Mouse (Mus musculus): ENCODE data around the gene Lamtor2. TPM values are rescaled to one million over a fixed set of nuclear protein-coding genes. Genes with fewer than 3 reads are reported as not detected.
"Not testable (repeated sequence)": the region's sequence is repeated elsewhere in the genome, so short reads cannot be mapped to it uniquely, and the experiment has no call there.

Lamtor2 gene
- polyA plus RNA-seq (2014; fragmentation: Nextera tagmentation; extraction: Ambion mirVana) = 86.9 and 110 TPM in 2 replicates

GRCm38 (mm10) chr3:88552676-88553524, at the start of gene Lamtor2:
Gene Lamtor2, minus strand, starts transcription at chr3:88553074.
- peak within 1 kb of the TSS; percentile 93 for H3K9ac ChIP-seq (ENCODE audit: low read depth, low read length)
- H3K4me2 ChIP-seq = peak within 1 kb of the TSS; percentile 87
- H3K9me3 ChIP-seq (replicated peaks; ENCODE audit: control insufficient read depth, low read length) = no peaks in the 10 kb centered on the region
- peak within 1 kb of the TSS; percentile 80 for H3K4me3 ChIP-seq (ENCODE audit: low read depth, low read length)
- ATAC-seq (replicated peaks; ENCODE audit: insufficient number of reproducible peaks, low FRiP score, low TSS enrichment) = peak; percentile 86
- H3K27ac ChIP-seq (ENCODE audit: low read depth, low read length) = peak within 1 kb of the TSS; percentile 98
- H3K4me1 ChIP-seq (ENCODE audit: control insufficient read depth, insufficient read depth, low read length) = peaks cover 14% of the 10 kb centered on the region
- under 1% methylated on average over 48 of the region's 48 CpGs for WGBS (ENCODE audit: insufficient replicate concordance)
- H3K27me3 ChIP-seq (ENCODE audit: control insufficient read depth, insufficient read depth, low read length) = no peaks in the 10 kb centered on the region
- peaks cover 17% of the 10 kb centered on the region for H3K36me3 ChIP-seq (ENCODE audit: control insufficient read depth, insufficient read depth, low read length)

- Histone ChIP-seq H3K4me2 (no peak overlapping the region), H3K9me3 (replicated peaks; ENCODE audit: control insufficient read depth, low read length) (no peaks in the 10 kb centered on the region), H3K27me3 (ENCODE audit: control insufficient read depth, insufficient read depth, low read length) (no peaks in the 10 kb centered on the region), H3K4me1 (ENCODE audit: control insufficient read depth, insufficient read depth, low read length) (no peaks in the 10 kb centered on the region; the same call in 1 of the 2 replicates), H3K9ac (ENCODE audit: low read depth, low read length) (no peak overlapping the region), H3K36me3 (ENCODE audit: control insufficient read depth, insufficient read depth, low read length) (no peaks in the 10 kb centered on the region), H3K4me3 (ENCODE audit: low read depth, low read length) (no peak overlapping the region), H3K27ac (ENCODE audit: low read depth, low read length) (no peak overlapping the region)
- ATAC-seq (replicated peaks; ENCODE audit: insufficient number of reproducible peaks, low FRiP score, low TSS enrichment) = no peak
- WGBS (ENCODE audit: insufficient replicate concordance) = 82% methylated on average over 4 of the region's 4 CpGs
Observed at GRCm38 (mm10) chr3:88602466-88602865, 49.6 kb upstream of the Lamtor2 start.

DNA sequence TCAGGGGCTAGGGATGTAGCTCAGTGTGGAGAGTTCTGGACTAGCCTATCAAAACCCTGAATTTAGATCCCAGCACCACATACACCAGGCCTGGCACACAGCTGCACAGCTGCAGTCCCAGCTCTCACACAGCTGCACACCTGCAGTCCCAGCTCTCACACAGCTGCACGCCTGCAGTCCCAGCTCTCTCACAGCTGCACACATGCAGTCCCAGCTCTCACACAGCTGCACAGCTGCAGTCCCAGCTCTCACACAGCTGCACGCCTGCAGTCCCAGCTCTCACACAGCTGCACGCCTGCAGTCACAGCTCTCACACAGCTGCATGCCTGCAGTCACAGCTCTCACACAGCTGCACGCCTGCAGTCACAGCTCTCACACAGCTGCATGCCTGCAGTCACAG, 43.7 kb upstream of the Lamtor2 start:
- not testable (repeated sequence) for H3K9me3 ChIP-seq (replicated peaks; ENCODE audit: control insufficient read depth, low read length); H3K27ac ChIP-seq (ENCODE audit: low read depth, low read length); H3K36me3 ChIP-seq (ENCODE audit: control insufficient read depth, insufficient read depth, low read length); ATAC-seq (replicated peaks; ENCODE audit: insufficient number of reproducible peaks, low FRiP score, low TSS enrichment); H3K4me3 ChIP-seq (ENCODE audit: low read depth, low read length); H3K9ac ChIP-seq (ENCODE audit: low read depth, low read length); H3K27me3 ChIP-seq (ENCODE audit: control insufficient read depth, insufficient read depth, low read length); H3K4me2 ChIP-seq
- 84% methylated on average over 4 of the region's 4 CpGs for WGBS (ENCODE audit: insufficient replicate concordance)
- peaks cover 14% of the 10 kb centered on the region for H3K4me1 ChIP-seq (ENCODE audit: control insufficient read depth, insufficient read depth, low read length)

DNA sequence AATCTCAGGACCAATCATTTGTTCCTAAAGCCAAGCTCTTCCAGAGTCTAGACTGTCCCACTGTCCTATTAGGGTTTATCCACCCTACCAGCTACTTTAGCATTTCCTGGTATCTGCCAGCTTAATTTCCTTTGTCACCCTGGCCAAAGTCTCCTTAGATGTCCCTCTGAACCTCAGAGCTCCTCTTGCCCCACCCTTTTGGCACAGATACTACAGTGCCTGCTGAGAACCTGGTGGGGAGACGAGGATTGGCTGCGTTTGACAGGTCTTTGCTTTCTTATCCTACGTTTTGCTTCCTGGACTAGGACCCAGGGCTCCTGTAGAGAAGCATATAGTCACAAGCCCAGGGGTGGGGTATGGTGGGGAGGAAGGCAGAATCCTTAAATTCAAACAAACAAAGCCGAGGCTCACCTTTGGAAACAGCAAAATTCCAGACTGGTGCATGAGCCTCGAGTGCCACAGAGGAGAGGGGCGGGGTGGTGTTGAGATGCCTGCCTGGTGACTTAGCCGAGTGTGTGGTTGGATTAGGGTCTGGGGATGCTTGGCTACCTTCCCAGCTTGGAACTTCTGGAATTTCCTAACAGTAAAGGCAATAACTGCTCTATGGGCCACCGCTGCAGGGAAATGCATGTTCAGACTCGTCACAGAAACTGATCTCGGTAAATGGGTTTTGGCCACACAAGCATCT, 41.2 kb upstream of the Lamtor2 start:
- 43% methylated on average over 10 of the region's 10 CpGs for WGBS (ENCODE audit: insufficient replicate concordance)
- H3K4me1 ChIP-seq (ENCODE audit: control insufficient read depth, insufficient read depth, low read length) = peaks cover 28% of the 10 kb centered on the region
- H3K4me3 ChIP-seq (ENCODE audit: low read depth, low read length) = no peak overlapping the region
- H3K36me3 ChIP-seq (ENCODE audit: control insufficient read depth, insufficient read depth, low read length) = no peaks in the 10 kb centered on the region
- no peak overlapping the region for H3K27ac ChIP-seq (ENCODE audit: low read depth, low read length)
- H3K9ac ChIP-seq (ENCODE audit: low read depth, low read length) = 0 out of 2 replicates have a peak overlapping the region, but pooled peaks have one; percentile 28
- no peak for ATAC-seq (replicated peaks; ENCODE audit: insufficient number of reproducible peaks, low FRiP score, low TSS enrichment)
- no peak overlapping the region for H3K4me2 ChIP-seq
- H3K27me3 ChIP-seq (ENCODE audit: control insufficient read depth, insufficient read depth, low read length) = no peaks in the 10 kb centered on the region
- no peaks in the 10 kb centered on the region for H3K9me3 ChIP-seq (replicated peaks; ENCODE audit: control insufficient read depth, low read length)

- peaks cover 28% of the 10 kb centered on the region for H3K4me1 ChIP-seq (ENCODE audit: control insufficient read depth, insufficient read depth, low read length)
- no peak overlapping the region for H3K27ac ChIP-seq (ENCODE audit: low read depth, low read length)
- H3K9ac ChIP-seq (ENCODE audit: low read depth, low read length) = no peak overlapping the region
- no peak for ATAC-seq (replicated peaks; ENCODE audit: insufficient number of reproducible peaks, low FRiP score, low TSS enrichment)
- no peak overlapping the region for H3K4me3 ChIP-seq (ENCODE audit: low read depth, low read length)
- WGBS (ENCODE audit: insufficient replicate concordance) = 70% methylated on average over 10 of the region's 10 CpGs
- no peak overlapping the region; the same call in 1 of the 2 replicates for H3K4me2 ChIP-seq
- H3K27me3 ChIP-seq (ENCODE audit: control insufficient read depth, insufficient read depth, low read length) = no peaks in the 10 kb centered on the region
- no peaks in the 10 kb centered on the region for H3K9me3 ChIP-seq (replicated peaks; ENCODE audit: control insufficient read depth, low read length)
- H3K36me3 ChIP-seq (ENCODE audit: control insufficient read depth, insufficient read depth, low read length) = peaks cover 2% of the 10 kb centered on the region
Observed at GRCm38 (mm10) chr3:88592942-88593576, 40.2 kb upstream of the Lamtor2 start.

GRCm38 (mm10) chr3:88591950-88592731, 39.3 kb upstream of the Lamtor2 start:
- H3K4me3 ChIP-seq (ENCODE audit: low read depth, low read length) = no peak overlapping the region

DNA sequence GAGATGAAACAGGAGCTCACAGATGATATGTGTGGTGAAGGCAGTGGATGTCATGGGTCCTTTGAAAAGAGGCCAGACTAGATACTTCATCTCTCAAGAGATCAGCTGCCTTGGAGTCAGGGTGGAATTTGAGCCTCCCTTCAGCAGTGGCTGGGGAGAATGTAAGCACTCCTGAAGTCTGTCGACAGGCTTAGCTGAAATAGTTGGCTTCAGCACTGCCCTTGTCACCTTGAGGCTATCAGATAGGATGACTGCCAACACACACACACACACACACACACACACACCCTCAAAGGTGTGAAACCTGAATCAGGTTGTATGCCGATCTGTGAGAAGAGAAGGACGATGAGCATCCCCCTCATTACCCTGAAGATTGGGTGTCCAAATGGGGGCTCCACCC, 38.2 kb upstream of the Lamtor2 start:
- H3K9me3 ChIP-seq (replicated peaks; ENCODE audit: control insufficient read depth, low read length) = no peaks in the 10 kb centered on the region
- WGBS (ENCODE audit: insufficient replicate concordance) = 35% methylated on average over 3 of the region's 3 CpGs
- no peak overlapping the region for H3K27ac ChIP-seq (ENCODE audit: low read depth, low read length)

More at GRCm38 (mm10) chr3:88591950-88592731, 39.3 kb upstream of the Lamtor2 start:
- 0 out of 2 replicates have a peak overlapping the region, but pooled peaks have one; percentile 2 for H3K9ac ChIP-seq (ENCODE audit: low read depth, low read length)
- H3K4me2 ChIP-seq = no peak overlapping the region
- H3K9me3 ChIP-seq (replicated peaks; ENCODE audit: control insufficient read depth, low read length) = no peaks in the 10 kb centered on the region
- peaks cover 28% of the 10 kb centered on the region for H3K4me1 ChIP-seq (ENCODE audit: control insufficient read depth, insufficient read depth, low read length)
- no peaks in the 10 kb centered on the region for H3K27me3 ChIP-seq (ENCODE audit: control insufficient read depth, insufficient read depth, low read length)
- no peak for ATAC-seq (replicated peaks; ENCODE audit: insufficient number of reproducible peaks, low FRiP score, low TSS enrichment)
- WGBS (ENCODE audit: insufficient replicate concordance) = 39% methylated on average over 9 of the region's 9 CpGs
- peaks cover 7% of the 10 kb centered on the region for H3K36me3 ChIP-seq (ENCODE audit: control insufficient read depth, insufficient read depth, low read length)
- no peak overlapping the region for H3K27ac ChIP-seq (ENCODE audit: low read depth, low read length)

GRCm38 (mm10) chr3:88590246-88590645, 37.4 kb upstream of the Lamtor2 start:
- WGBS (ENCODE audit: insufficient replicate concordance) = 36% methylated on average over 5 of the region's 5 CpGs
- Histone ChIP-seq H3K4me1 (ENCODE audit: control insufficient read depth, insufficient read depth, low read length) (peaks cover 28% of the 10 kb centered on the region), H3K4me2 (no peak overlapping the region), H3K27ac (ENCODE audit: low read depth, low read length) (0 out of 2 replicates have a peak overlapping the region, but pooled peaks have one; percentile 19), H3K36me3 (ENCODE audit: control insufficient read depth, insufficient read depth, low read length) (peaks cover 13% of the 10 kb centered on the region), H3K9ac (ENCODE audit: low read depth, low read length) (no peak overlapping the region; the same call in 1 of the 2 replicates), H3K27me3 (ENCODE audit: control insufficient read depth, insufficient read depth, low read length) (no peaks in the 10 kb centered on the region), H3K4me3 (ENCODE audit: low read depth, low read length) (no peak overlapping the region), H3K9me3 (replicated peaks; ENCODE audit: control insufficient read depth, low read length) (no peaks in the 10 kb centered on the region)
- no peak for ATAC-seq (replicated peaks; ENCODE audit: insufficient number of reproducible peaks, low FRiP score, low TSS enrichment)

More for the DNA sequence above, 38.2 kb upstream of the Lamtor2 start:
- 0 out of 2 replicates have a peak, but pooled peaks have one; percentile 23 for ATAC-seq (replicated peaks; ENCODE audit: insufficient number of reproducible peaks, low FRiP score, low TSS enrichment)
- Histone ChIP-seq H3K36me3 (ENCODE audit: control insufficient read depth, insufficient read depth, low read length) (peaks cover 9% of the 10 kb centered on the region), H3K4me1 (ENCODE audit: control insufficient read depth, insufficient read depth, low read length) (peaks cover 28% of the 10 kb centered on the region), H3K9ac (ENCODE audit: low read depth, low read length) (peak overlapping the region; percentile 44), H3K4me2 (no peak overlapping the region), H3K27me3 (ENCODE audit: control insufficient read depth, insufficient read depth, low read length) (no peaks in the 10 kb centered on the region), H3K4me3 (ENCODE audit: low read depth, low read length) (no peak overlapping the region)
